Mouse (Mus musculus) layer of hippocampus, adult 8-10 months (tissue): ENCODE data around the gene Usp15. TPM values are rescaled to one million over a fixed set of nuclear protein-coding genes. Genes with fewer than 3 reads are reported as not detected.

Experiments
- microRNA-seq, 2 experiments: library from miRNA; unstranded; fragments of <30 nt; microRNA quantifications; one replicate each; pipeline ENCODE4 v1.2.0; 2022
- total RNA-seq, 4 experiments: library from RNA; stranded (reverse); gene quantifications; 2 replicates each; pipeline ENCODE4 v1.2.4; 2022

Gene Usp15
- total RNA-seq, 4 experiments from 2014 or later = 89.3 to 104 (median 95.9) TPM

Small RNA genes within 50 kb of the gene (microRNA-seq; reads per million reads assigned to microRNA genes)
- gene Gm27920 = 0.64 to 3.5 reads per million in 2 experiments

Other genes starting within 250 kb of the Usp15 start
- 100 to 1,000 TPM in 3 of 4 experiments, 10 to 100 TPM in 1; 84.8 to 111 (median 103) TPM for gene Mon2, start 120.5 kb downstream of the Usp15 start, total RNA-seq
- gene Fam19a2, start 67.0 kb upstream of the Usp15 start, total RNA-seq = 10 to 100 TPM; 41.9 to 46.3 (median 44.4) TPM